Mouse (Mus musculus): ENCODE measurements at regions not wholly inside any gene's neighbourhood (a gene's known extent, or its start where the extent isn't known, plus 50 kb on each side); places are given as distances from the start of the nearest gene placed in this dataset. TPM values are rescaled to one million over a fixed set of nuclear protein-coding genes. Genes with fewer than 3 reads are reported as not detected.
A peak's percentile ranks its signal among the peaks of the same experiment; 100 is the strongest.
"Not testable (repeated sequence)": the region's sequence is repeated elsewhere in the genome, so short reads cannot be mapped to it uniquely, and the experiment has no call there.

DNA sequence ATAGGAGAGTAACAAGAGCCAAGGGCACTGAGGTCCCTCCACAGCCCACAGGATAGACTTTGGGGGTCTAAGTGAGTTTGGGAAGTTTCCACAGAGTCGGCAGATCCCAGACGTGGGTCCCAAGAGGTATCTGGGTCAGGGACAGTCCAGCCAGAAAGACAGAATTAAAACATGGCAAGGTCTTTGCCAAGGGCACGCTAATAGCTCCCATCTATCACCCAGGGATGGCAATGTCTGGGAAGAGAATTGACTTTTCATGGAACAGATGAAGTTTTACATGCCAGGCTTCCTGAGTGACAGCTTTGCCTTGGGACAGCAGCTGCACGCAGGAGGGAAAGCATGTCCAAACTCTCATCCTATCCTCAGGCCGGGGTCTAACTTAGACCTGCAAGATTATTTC, 563.5 kb downstream of the Gm10330 start:
- not testable (repeated sequence) for H3K27ac ChIP-seq (replicated peaks; ENCODE audit: low read depth, low read length); H3K4me1 ChIP-seq (ENCODE audit: control insufficient read depth, insufficient read depth, low read length); H3K4me2 ChIP-seq (ENCODE audit: low read depth, low read length); ATAC-seq (replicated peaks; ENCODE audit: insufficient number of reproducible peaks, low FRiP score, low TSS enrichment, low read depth); H3K27me3 ChIP-seq (ENCODE audit: control insufficient read depth, insufficient read depth, low read length); H3K9me3 ChIP-seq (replicated peaks; ENCODE audit: control insufficient read depth, low read length); H3K36me3 ChIP-seq (replicated peaks; ENCODE audit: control insufficient read depth, insufficient read depth, low read depth, low read length); H3K9ac ChIP-seq (replicated peaks; ENCODE audit: low read length); H3K4me3 ChIP-seq (ENCODE audit: low read depth, low read length); DNase-seq (ENCODE audit: low spot score)
- 60% methylated on average over 1 of the region's 5 CpGs for WGBS

DNA sequence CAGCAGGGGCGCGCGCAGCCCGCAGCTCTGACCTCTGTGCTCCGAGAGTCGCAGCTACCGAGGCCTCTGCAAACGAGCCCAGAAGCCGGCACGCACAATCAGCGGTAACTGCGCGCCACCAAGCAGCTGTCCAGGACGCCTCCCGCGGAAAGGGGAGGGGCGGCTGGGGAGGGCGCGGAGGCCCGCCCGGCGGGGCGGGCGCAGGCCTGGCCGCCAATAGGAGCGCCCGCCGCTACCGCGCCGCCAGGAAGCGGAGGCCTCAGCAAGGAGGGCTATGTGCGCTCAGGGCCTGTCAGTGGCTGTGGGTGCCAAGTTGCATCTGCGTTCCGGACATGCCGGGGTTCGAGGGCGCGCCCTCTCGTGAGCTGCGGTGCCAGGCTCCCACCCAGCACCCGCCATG, 590.5 kb downstream of the Gm10330 start:
- not testable (repeated sequence) for H3K27me3 ChIP-seq (ENCODE audit: control insufficient read depth, insufficient read depth, low read length); H3K36me3 ChIP-seq (replicated peaks; ENCODE audit: control insufficient read depth, insufficient read depth, low read depth, low read length); H3K4me1 ChIP-seq (ENCODE audit: control insufficient read depth, insufficient read depth, low read length); H3K27ac ChIP-seq (replicated peaks; ENCODE audit: low read depth, low read length); H3K9me3 ChIP-seq (replicated peaks; ENCODE audit: control insufficient read depth, low read length)
- peak overlapping the region; percentile 41 for H3K4me3 ChIP-seq (ENCODE audit: low read depth, low read length)
- DNase-seq (ENCODE audit: low spot score), result peak; percentile 72
- WGBS, result 3% methylated on average over 22 of the region's 42 CpGs
- H3K9ac ChIP-seq (replicated peaks; ENCODE audit: low read length), result peak overlapping the region; percentile 65
- peak overlapping the region; percentile 25 for H3K4me2 ChIP-seq (ENCODE audit: low read depth, low read length)
- peak; percentile 82 for ATAC-seq (replicated peaks; ENCODE audit: insufficient number of reproducible peaks, low FRiP score, low TSS enrichment, low read depth)

DNA sequence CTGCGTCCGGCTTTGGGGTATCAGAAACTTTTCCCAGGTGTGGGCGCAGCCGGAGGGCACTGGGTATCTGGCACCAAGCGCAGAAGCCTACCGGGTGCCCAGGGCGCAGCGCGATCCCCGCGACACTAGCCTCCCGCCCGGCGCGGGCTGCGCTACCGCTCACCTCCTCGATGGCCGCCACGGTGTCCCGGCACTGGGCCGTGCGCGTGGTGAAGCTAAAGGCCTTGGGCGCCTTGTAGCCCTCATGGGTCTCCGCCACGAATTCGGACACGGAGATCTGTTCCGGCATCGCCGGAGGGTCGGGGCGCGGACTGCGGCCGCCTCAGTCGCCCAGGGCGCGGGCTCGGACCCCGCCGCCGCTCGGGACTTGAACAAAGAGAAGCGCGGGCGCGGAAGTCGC, 591.0 kb downstream of the Gm10330 start:
- H3K36me3 ChIP-seq (replicated peaks; ENCODE audit: control insufficient read depth, insufficient read depth, low read depth, low read length); ATAC-seq (replicated peaks; ENCODE audit: insufficient number of reproducible peaks, low FRiP score, low TSS enrichment, low read depth); H3K27ac ChIP-seq (replicated peaks; ENCODE audit: low read depth, low read length); H3K9me3 ChIP-seq (replicated peaks; ENCODE audit: control insufficient read depth, low read length); H3K4me1 ChIP-seq (ENCODE audit: control insufficient read depth, insufficient read depth, low read length); H3K27me3 ChIP-seq (ENCODE audit: control insufficient read depth, insufficient read depth, low read length): not testable (repeated sequence)
- DNase-seq (ENCODE audit: low spot score), result peak; percentile 0
- H3K4me3 ChIP-seq (ENCODE audit: low read depth, low read length), result peak overlapping the region; percentile 41
- peak overlapping the region; percentile 25 for H3K4me2 ChIP-seq (ENCODE audit: low read depth, low read length)
- 2% methylated on average over 38 of the region's 50 CpGs for WGBS
- H3K9ac ChIP-seq (replicated peaks; ENCODE audit: low read length), result peak overlapping the region; percentile 65

Small RNAs in the stretch of these regions (microRNA-seq; reads per million reads assigned to microRNA genes)
- not detected for gene Gm26140 (ENCODE audit: borderline number of aligned reads)
